Mouse (Mus musculus) gastrocnemius, postnatal 25 days (tissue): ENCODE results near the gene Galnt18. TPM values are rescaled to one million over a fixed set of nuclear protein-coding genes. Genes with fewer than 3 reads are reported as not detected.

Experiments used
- DNase-seq: peaks from one replicate; pipeline ENCODE4 v3.0.0; 2022
- total RNA-seq, 2 experiments: library from RNA; stranded (reverse); gene quantifications; 1 replicate in 1 of 2; 2 replicates in 1 of 2; pipeline ENCODE4 v1.2.3; 2021

The Galnt18 gene
- total RNA-seq, 2 experiments from 2014 or later: 4.1 to 5.2 TPM

DNA sequence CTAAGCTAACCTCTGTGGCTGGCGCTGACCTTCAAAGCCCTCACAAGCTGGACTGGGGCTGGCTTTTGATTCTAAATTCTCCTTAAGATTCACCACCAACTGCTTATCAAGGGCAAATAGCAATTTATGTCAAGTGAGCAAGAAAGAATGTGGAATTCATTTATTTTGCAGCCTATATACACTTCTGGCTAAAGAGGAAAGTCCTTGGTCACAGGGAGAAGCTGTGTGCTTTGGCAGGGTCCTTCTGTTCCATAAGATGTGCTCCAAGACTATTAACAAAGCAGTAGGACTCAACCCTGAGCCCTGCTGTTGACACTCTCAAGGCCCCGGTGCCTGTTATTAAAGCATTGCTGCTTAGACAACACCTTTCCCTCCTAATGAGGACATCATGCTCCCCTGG lies 7.4 kb downstream of the Galnt18 start:
- DNase-seq: no peak

DNA sequence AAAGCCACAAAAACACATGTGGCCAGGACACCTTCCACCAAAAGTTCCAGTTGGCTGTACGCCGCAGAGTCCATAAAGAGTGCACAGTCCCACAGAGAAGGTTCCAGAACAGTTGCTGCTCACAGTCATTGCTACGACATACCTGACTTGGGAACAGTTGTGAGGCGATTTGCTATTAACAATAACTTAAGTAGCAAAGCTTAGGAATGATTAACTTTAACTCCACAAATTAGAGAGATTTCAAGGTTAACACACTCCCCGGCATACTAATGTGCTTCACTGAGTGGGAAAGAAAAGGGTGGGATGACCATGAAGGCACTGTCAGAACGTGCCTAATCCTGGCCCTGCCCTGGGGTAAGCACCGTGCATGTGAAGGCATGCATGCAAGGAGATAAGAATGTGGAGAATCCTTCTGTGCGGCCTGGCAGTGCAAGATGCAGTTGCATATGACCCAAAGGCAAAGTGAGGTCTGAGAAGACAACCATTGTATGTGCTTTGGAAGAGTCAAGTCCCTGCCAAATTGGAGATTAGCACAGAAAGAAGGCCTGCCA lies 8.5 kb downstream of the Galnt18 start:
- no peak for DNase-seq

DNA sequence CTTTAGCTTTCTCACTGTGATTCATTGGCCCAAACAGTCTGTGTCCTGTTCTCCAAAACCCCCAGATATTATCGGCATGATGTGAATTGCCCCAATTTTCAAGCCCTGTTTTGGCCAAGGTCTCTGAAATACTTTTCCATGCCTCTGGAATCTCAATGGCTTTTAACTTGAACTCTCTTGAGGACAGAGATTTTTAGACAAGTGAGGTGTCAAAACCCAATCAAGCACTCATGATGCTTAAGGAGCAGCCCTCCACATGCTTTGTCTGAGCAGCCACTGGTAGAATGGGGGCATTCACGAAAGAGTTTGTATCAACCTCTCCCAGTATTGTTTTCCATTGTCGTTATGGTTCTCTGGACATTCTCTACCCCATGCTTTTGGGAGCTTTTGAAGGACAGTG lies 9.2 kb downstream of the Galnt18 start:
- DNase-seq: no peak

DNA sequence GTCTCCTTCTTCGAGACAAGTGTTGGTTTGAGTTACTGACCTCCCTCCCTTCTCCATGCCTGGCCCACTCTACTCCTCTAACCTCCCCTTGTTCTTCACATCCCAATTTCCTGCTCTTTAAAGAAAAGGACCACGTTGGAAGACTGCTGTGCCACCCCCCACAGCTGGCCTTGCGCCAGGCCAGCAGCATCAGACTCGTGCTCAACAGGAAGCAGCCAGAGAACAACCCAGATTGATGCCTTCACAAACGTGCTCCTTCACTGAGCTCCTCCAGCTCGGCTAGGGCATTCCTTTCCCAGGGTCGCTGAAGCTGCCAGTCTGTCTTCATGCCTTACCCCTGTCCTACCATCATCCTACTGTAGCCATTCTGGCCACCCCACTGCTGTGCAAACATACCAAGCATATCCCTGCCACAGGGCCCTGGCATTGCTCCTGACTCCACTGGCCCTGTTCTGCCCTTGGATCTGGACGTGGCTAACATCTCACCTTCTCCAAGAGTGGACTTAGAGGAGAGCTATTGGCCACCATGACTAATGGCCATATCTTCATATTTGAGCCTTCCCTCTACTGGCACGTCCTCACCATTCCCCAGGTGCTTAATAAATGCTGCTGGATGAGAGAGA lies 13.5 kb downstream of the Galnt18 start:
- no peak for DNase-seq

DNA sequence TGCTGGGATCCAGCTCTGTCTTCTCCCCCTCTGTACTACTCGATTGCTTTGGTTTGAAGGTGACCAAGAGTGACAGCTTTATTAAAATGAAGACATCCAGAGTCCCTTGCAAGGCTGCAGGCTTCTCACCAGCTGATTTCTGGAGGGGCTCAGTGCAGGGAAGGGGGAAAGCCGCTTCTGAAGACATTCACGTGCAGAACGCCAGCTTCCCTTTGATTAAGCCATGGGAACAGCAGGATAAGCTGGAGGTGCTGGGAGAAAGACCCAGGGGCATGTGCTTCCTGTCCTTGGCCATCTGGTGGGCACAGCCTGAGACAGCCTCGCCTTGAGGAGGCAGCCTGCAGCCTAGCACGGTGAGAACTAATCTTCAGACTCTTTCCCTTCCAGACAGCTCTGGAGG lies 17.0 kb downstream of the Galnt18 start:
- DNase-seq: no peak

DNA sequence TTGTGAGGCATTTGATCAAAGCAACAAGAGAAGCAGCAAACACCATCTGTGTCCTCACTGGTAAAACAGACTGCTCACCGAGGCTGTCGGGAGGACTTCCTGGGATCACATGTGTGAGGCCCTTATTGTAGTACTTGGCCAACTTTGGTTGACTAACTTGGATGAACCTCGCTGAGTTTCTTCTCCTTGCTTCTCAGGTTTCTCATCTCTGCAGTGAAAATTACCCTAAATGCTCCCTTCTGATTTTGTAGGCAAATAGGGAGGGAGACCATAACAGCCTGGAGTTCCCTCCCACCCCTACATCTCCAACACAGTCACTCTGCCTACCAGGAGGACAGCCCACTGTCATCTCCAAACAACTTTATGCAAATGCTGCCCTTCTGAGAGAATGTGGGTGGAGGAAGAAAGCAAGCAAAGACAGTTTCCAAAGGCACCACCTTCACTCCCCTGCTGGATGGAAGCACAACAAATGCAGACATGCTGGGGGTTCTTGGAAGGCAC lies 31.2 kb downstream of the Galnt18 start:
- DNase-seq: no peak

DNA sequence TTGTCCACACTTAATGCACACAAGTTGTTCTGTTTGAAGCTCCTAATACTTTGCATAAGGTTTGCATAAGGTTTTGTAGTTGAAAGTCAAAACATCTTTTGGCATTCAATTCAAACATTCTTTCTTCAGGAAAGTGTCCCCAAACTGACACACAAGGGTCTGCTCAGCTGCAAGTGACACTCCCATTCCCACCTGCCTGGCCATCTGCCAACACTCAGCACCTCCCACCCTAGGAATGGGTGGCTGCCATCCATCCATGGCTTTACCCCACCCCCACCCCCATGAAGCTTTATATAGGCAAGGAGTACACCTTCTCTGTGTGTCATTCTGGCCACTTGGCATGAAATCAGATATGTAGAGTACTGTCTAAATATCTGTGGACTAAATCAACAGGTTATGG lies 35.0 kb downstream of the Galnt18 start:
- DNase-seq: no peak

DNA sequence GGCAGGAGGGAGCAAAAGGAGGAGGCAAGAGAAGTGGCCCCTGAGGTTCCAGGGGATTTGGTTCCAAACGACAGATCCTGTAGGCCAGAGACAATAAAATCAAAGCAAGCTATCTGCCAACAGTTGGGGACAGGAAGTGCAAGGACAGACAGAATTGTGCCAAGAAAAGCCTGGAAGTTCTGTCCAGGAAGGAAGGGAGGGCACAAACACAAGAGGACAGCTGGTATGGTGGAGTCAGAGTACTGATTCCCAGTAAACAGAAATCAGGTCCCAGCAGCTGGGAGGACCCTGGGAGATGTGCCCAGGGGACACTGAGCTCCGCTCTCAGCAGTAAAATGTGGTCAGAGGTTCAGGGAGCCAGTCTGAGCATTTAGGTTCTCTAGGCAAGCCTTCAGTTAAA lies 38.2 kb downstream of the Galnt18 start:
- peak; percentile 67 for DNase-seq

DNA sequence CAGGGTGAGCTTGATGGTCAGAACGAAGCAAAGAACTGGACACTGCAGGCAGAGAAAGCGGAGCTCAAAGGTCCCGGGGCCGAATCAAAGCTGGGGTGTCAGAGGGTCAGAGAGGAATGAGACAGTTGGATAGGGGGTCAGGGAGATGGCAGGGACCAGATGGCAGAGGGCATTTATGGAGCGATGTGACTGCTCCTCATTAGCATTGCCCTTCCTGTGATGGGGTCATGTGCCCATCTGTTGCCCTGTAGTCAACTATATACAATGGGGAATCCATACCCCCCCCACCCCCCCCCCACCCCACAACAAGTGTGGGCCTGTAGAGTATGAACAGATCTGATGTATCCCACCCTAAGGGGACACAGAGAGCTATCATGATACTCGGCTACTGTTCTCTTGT lies 39.7 kb downstream of the Galnt18 start:
- DNase-seq: no peak

DNA sequence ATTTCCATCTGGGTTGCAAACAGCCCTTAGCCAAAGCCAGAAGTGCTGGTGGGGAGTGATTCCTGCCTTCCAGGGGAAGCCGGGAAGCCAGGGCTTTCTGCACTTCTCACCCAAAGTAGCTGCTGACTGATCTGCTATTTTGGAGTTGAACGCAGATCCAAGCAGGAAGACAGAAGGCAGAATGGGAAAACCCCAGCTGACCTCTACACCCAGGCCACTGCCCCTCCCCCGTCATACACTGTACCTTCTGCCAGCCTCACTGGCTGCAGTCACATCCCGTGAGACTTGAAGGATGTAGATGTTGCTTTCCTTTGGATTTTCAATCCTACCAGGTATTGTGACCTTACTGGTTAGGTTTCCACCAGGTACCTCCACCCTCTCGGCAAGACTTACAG lies 40.4 kb downstream of the Galnt18 start:
- DNase-seq: no peak

DNA sequence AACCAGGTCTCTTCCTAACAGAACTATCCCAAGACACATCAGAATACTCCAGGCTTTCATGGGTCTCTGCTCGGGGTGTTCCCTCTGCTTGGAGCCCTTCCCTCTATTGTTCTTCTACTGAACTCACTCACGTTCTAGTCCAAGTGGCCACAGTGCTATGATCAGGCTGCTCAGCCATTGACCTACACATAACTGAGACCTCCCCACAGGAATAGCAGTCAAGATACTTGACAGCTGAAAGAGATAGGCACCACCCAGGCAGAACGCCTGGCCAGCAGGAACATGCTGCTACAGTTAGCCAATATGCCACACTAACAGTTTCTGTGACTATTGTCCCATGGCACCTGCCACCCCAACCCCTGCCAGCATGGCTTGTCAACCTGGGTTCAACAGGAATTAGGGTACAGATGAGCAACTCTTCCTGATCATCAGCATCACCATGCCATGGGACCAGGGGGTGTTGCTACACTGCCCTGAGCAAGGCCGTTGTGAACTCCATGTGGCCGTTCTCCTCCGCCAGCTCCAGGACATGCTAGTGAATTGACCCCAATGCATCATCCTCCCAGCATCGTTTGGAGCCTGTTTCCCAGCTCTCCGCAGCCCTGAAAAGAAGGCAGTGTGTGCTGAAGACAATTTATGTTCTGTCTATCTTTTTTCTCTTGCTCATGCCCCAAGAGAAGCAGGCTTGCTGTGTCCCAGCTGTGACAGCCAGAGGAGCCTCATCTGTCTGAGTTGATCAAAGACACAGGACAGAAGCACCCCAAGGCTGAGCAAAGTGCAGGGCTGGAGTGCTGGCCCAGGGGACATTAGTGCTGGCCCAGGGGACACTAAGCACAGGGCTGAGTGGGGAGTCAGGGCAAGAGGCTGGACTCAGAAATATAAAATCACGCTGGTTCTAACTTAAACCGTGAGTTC lies 41.1 kb downstream of the Galnt18 start:
- DNase-seq: no peak

DNA sequence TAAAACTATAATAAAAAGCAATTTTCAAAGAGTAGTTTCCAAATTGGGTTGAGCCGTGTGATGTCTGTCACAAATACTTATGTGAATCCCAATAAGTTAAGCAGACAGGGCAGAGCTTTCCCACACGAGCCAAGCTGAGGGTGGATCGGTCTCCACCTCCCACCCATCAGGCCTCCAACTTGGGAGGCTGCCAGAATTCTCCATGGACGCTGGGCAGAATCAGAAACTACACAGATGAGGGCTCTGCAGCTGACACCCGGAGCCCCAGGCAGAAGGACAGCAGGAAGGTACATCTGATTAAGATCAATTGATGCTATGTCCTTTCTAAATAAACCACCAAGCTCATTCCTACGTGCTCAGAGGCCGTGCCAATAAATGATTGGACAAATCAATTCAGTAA lies 42.4 kb downstream of the Galnt18 start:
- DNase-seq: no peak

DNA sequence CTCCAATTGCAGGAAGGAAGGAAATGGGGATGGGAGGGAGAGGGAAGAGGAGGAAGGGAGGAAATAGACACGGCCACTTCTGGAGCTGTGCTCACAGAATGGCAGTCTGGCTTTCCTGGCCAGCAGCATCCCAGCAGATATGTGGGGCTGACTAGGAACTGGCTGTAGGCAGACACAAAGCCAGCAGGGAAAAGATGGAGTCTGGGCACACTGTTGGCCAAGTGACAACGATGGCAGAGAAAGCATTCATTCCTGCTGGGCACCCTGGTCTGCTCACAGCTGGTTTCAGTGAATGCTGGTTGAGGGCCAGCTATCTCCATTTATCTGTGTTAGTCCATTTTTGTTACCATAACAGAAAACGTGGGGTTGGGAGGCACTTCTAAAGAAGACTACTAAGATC lies 43.4 kb downstream of the Galnt18 start:
- DNase-seq: no peak

DNA sequence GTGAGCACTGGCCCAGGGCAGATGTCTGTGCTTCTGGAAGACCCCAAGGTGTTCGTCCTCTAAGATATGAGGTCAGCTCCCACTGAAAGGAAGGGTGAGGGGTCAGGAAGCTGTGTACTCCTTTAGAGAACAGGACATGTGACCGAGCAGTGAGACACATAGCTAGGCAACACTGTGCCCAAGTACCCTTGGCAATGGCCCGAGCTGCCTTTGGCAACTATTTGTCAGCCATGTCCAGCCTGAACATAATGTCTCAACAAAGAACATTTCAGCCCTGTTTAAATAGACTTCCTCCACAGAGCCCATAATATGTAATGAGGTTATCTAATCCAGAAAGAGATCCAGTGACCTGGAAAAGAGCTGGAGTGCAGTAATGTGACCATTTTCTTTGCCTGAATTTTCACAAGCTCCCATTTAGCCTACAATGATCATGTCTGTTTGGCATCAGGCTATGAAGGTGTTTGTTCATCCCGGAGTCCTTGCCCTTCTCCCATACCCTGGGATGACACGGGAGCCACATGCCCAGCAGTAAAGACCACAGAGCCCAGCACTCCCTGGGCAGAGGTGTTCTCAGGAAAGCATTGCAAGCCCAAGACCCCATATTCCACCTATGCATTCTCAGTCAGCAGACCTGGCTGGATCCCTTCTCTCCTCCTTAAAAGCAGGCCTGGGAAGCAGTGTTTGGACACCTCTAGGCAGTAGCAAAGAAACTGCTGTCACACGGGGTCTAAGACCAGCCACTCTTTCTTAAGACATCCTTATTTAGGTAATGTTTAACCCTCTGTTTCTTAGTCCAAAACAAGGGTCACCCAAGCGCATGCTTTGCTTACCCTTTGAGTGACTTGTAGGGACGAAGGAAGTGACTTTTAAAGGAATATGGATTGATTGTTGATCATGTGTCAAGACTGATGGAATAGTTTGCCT lies 49.2 kb downstream of the Galnt18 start:
- DNase-seq: no peak

DNA sequence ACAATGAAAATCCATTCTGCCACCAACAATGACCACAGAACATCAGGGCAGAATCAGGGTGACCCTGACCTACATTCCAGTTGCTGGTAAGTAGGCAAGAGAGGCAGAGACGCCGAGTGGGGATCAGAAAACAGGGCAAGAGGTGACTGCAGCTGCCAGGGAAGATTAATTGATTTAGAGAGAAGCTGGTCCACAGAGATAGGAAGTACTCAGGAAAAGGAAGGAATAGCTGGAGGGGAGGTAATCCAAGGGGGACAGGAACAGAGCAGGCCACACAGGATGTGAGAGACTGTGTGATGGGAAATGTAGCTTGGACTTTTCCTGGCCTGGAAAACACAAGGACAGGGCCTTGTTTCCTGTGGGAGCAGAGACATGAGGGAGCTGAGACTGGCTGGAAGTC lies 52.8 kb downstream of the Galnt18 start:
- no peak for DNase-seq

DNA sequence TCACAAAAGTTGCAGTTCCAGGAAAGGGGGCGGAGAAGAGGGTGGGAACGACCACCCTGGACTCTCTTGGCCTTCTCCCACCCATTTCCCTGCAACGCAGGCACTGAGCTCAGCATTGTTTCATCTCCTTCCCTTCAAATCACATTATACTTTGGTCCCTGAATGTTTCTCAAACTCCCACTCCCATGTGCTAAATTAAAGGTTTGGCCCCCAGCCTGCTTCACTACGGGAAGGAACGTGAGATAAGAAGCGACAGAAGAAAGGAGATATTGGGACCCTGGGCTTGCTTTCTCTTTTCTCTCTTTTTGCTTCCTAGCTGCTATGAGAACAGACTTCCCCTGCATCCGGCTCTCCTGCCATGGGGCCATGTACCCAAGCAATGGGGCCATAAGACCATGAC lies 55.0 kb downstream of the Galnt18 start:
- no peak for DNase-seq

DNA sequence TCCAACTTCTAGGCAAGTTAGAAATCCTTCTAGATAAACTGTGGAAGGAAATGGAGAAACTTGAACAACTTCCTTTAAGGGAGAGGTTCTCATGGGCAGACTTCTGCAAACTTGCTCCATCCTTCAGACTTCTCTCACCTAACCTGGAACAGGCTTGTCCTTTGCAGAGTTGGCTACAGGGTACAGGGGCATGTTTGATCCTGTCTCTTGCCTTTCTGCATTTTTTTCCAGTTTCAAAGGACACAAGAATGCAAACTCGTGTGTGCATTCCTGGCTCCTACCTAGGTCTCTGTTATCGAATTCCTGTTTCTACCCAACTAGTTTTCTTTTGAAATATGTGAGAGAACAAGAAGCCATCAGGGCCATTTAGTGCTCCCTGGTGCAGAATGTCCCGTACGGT lies 55.8 kb downstream of the Galnt18 start:
- DNase-seq: no peak

DNA sequence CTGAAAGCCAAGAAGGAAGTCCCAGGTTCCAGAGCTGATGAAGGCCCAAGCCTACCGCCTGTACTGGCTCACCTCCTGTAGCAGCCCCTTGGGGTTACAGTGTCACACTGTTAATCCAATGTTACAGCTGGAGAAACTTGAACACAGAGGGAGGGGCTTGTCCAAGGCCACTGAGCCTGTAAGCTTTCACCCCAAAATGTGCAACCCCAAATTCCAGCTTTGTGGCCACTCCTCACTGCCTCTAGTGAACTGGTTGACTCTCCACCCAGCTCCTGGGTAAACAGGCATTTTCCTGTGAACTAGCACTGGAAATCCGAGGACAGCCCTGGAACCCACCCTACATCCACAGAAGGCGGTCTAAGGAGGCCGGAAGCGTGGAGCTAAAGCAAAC lies 58.5 kb downstream of the Galnt18 start:
- DNase-seq: no peak

DNA sequence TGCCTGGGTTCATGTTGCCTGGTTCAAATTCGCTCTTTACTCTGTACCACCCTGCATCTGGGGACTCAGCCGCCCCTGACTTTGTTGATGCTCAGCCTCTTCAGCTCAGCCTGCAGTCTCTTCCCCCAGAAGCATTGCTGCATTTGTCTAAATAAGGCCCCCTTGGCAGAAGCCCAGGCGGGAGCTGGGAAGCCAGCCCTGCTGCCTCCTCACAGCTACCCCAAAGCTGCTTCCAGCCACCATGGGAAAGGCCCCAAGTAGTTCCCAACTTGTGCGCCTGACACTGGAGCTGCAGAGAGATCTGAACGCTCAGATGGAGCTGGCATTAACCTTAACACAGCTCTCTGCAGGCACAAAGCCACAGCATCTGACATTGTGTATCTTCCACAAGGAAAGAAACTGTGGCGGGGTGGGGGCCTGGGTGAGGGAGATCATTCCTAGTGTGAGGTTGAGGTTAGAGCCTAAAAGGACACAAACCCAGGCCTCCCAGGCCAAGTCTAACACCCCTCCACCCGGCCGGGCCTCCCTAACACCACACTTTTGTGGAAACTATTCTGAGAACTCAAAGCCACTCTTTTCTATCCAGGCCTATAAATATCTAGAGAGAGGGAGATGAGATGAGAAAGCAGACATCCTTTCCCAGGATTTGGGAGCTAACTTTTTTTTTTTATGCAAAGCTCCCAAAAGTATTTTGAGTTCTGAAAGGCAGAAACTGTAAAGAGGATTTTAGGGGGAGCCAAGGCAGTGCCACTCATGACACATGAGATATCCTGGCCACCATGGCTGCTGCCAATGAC lies 59.1 kb downstream of the Galnt18 start:
- peak; percentile 33 for DNase-seq

DNA sequence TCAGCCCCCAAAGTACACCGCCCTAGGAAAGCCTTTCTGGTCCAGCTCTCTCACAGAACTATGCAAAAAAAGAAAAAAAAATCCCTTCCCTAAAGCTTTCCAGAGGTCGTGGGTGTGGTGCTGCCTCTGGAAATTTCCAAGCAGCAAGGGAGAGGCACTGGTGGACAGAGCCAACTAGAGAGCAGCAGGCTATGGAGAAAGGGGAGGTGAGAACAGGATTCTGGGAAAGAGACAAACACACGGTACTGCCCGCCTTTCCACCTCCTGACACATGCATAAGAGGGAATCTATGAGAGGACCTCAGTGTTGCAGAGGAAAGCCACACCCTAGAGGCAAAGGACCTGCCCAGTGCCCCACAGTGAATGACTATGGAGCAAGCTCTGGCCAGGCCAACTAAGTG lies 60.9 kb downstream of the Galnt18 start:
- DNase-seq: peak; percentile 42

DNA sequence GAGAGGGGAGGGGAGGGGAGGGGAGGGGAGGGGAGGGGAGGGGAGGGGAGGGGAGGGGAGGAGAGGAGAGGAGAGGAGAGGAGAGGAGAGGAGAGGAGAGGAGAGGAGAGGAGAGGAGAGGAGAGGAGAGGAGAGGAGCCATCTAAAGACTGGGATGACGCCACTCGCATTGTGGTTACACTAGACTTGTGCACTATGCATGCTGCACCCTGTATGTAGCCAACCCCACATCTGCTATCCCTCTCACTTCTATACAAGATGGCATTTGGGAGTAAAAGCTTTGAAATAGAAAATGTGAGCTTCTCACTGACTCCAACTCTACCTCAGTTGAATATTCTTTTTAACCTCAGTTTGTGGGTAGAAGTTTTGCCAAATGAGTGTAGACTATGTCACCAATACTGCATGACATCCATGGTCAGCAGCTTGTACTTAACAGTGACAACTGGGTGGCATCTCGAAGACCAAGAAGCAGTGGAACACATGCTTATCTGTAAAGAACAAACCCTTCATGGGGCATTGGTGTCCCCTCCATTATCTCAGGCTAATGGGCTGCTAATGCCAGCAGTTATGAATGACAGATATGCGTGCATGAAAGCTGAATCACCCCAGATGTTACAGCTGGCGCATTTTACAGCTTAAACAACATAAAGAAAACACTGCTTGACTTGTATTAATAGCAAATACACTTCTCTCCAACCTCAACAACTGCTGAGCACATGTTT lies 65.0 kb downstream of the Galnt18 start:
- no peak for DNase-seq
